Mouse (Mus musculus) limb, embryonic 14.5 days (tissue): ENCODE results near the gene Crtac1. TPM values are rescaled to one million over a fixed set of nuclear protein-coding genes. Genes with fewer than 3 reads are reported as not detected.

Experiments used
- ATAC-seq: fragments of 200-750 bp; cut with Nextera tagmentation; 2 replicates; pipeline ENCODE4 v1.8.0; 2017; ENCODE audit warnings: low read depth, moderate number of reproducible peaks, moderate TSS enrichment; ENCODE audit not compliant: low FRiP score
- DNase-seq: peaks from one replicate; pipeline ENCODE4 v3.0.0-alpha.2; 2015; ENCODE audit warnings: low spot score
- H3K27ac ChIP-seq: fragments of 300-500 bp; sonication (generic); replicated peaks from 2 replicates; pipeline ENCODE4 v1.5.1; 2014; ENCODE audit warnings: low read depth, mild to moderate bottlenecking, low read length, moderate library complexity, mixed read lengths
- H3K27me3 ChIP-seq: fragments of 300-500 bp; sonication (generic); 2 replicates; pipeline ENCODE4 v1.6.1; 2014; ENCODE audit warnings: low read length, mixed read lengths; ENCODE audit not compliant: control insufficient read depth, insufficient read depth
- H3K36me3 ChIP-seq: fragments of 300-500 bp; sonication (generic); 2 replicates; pipeline ENCODE4 v1.6.1; 2014; ENCODE audit warnings: mild to moderate bottlenecking, low read length, moderate library complexity, mixed read lengths; ENCODE audit not compliant: control insufficient read depth, insufficient read depth
- H3K4me1 ChIP-seq: fragments of 300-500 bp; sonication (generic); 2 replicates; pipeline ENCODE4 v1.6.1; 2014; ENCODE audit warnings: antibody characterized with exemption, low read length, mixed read lengths; ENCODE audit not compliant: control insufficient read depth, insufficient read depth
- H3K4me2 ChIP-seq: fragments of 300-500 bp; sonication (generic); replicated peaks from 2 replicates; pipeline ENCODE4 v1.6.1; 2014; ENCODE audit warnings: low read depth, mild to moderate bottlenecking, low read length, moderate library complexity; ENCODE audit not compliant: severe bottlenecking
- H3K4me3 ChIP-seq: fragments of 300-500 bp; sonication (generic); replicated peaks from 2 replicates; pipeline ENCODE4 v1.5.1; 2014; ENCODE audit warnings: low read length
- H3K9ac ChIP-seq: fragments of 300-500 bp; sonication (generic); 2 replicates; pipeline ENCODE4 v1.6.1; 2014; ENCODE audit warnings: mild to moderate bottlenecking, low read depth, low read length, moderate library complexity; ENCODE audit not compliant: severe bottlenecking
- H3K9me3 ChIP-seq: fragments of 300-500 bp; sonication (generic); 2 replicates; pipeline ENCODE4 v1.6.1; 2016; ENCODE audit warnings: low read length; ENCODE audit not compliant: control insufficient read depth
- POLR2A ChIP-seq: fragments of 200-500 bp; IDR thresholded peaks from 2 replicates; pipeline ENCODE4 v1.8.0; 2012; ENCODE audit warnings: inconsistent platforms, mild to moderate bottlenecking, moderate library complexity, borderline replicate concordance; ENCODE audit not compliant: insufficient read depth, insufficient read length; ENCODE audit errors: extremely low read depth
- WGBS: fragments of 180-500 bp; shearing (Covaris S2); extraction: QIAGEN DNeasy Blood & Tissue Kit; methylation state at CpG from one replicate; pipeline ENCODE4 v1.1.7; 2014; 5-methylcytosine and 5-hydroxymethylcytosine counted together
- polyA plus RNA-seq, 2 experiments: library from polyadenylated mRNA; depleted of rRNA in 1 of 2; stranded (reverse) in 1 of 2; unstranded in 1 of 2; fragments of >200 nt; fragmentation: Nextera tagmentation in 1 of 2; extraction: Ambion mirVana in 1 of 2; gene quantifications; 2 replicates each; pipeline versions ENCODE4 v1.2.1 to v1.2.3; 2012 to 2014

The Crtac1 gene
- polyA plus RNA-seq, 2 experiments = 3.1 to 3.4 TPM

DNA sequence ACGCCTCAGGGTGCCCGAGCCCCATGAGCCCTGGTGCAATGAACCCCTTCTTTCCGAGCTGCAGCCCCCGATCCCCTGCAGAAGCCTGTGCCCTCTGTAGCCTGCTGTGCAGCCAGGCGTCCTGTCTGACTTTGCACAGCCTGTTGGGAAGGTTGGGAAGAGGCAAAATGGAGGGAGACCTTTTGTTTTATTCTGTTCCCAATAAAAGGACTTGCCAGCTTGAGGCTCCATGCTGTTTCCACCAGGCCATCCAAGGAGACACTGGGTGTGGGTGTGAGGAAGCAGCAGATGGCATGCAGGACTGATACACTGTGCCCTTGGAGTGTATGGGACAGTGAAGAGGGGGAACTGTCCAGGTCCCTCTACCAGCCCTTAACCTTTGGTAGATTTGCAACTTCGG, 161.5 kb downstream of the Crtac1 start:
- WGBS = 68% methylated on average over 6 of the region's 6 CpGs
- DNase-seq (no peak), ATAC-seq (no peak)
- no peak overlapping the region for H3K4me2 ChIP-seq
- H3K4me1 ChIP-seq = peaks cover 3% of the 10 kb centered on the region; the same call in 1 of the 2 replicates
- no peaks in the 10 kb centered on the region for H3K27me3 ChIP-seq
- H3K9ac ChIP-seq = no peak overlapping the region
- H3K36me3 ChIP-seq = no peaks in the 10 kb centered on the region
- H3K27ac ChIP-seq = no peak overlapping the region
- H3K4me3 ChIP-seq = no peak overlapping the region
- no peaks in the 10 kb centered on the region for H3K9me3 ChIP-seq
- no peak for TF ChIP-seq POLR2A

GRCm38 (mm10) chr19:42268337-42268736, 163.2 kb downstream of the Crtac1 start:
- Histone ChIP-seq H3K9me3 (no peaks in the 10 kb centered on the region), H3K4me3 (no peak overlapping the region), H3K9ac (no peak overlapping the region), H3K4me2 (peak overlapping the region; percentile 40), H3K27ac (no peak overlapping the region), H3K27me3 (no peaks in the 10 kb centered on the region), H3K36me3 (no peaks in the 10 kb centered on the region), H3K4me1 (peaks cover 3% of the 10 kb centered on the region; the same call in 1 of the 2 replicates)
- WGBS = 2% methylated on average over 18 of the region's 19 CpGs
- no peak for TF ChIP-seq POLR2A
- ATAC-seq = no peak
- DNase-seq = no peak

GRCm38 (mm10) chr19:42263524-42263923, 168.1 kb downstream of the Crtac1 start:
- ATAC-seq (no peak), DNase-seq (no peak)
- H3K27me3 ChIP-seq = no peaks in the 10 kb centered on the region
- H3K4me1 ChIP-seq = peaks cover 3% of the 10 kb centered on the region; the same call in 1 of the 2 replicates
- no peak for TF ChIP-seq POLR2A
- no peaks in the 10 kb centered on the region for H3K9me3 ChIP-seq
- no peak overlapping the region for H3K4me3 ChIP-seq
- WGBS = 28% methylated on average over 3 of the region's 3 CpGs
- H3K27ac ChIP-seq = no peak overlapping the region
- H3K9ac ChIP-seq = no peak overlapping the region
- H3K4me2 ChIP-seq = no peak overlapping the region
- H3K36me3 ChIP-seq = no peaks in the 10 kb centered on the region

- DNase-seq = no peak
- Histone ChIP-seq H3K36me3 (no peaks in the 10 kb centered on the region), H3K9me3 (no peaks in the 10 kb centered on the region), H3K9ac (no peak overlapping the region), H3K27ac (no peak overlapping the region), H3K4me2 (no peak overlapping the region), H3K4me1 (0 out of 2 replicates have a peak, but pooled peaks cover 1% of the 10 kb centered on the region), H3K4me3 (no peak overlapping the region), H3K27me3 (peaks cover 3% of the 10 kb centered on the region)
- WGBS = 88% methylated on average over 8 of the region's 8 CpGs
- no peak for ATAC-seq
- TF ChIP-seq POLR2A = no peak
Observed at GRCm38 (mm10) chr19:42260486-42260885, 171.1 kb downstream of the Crtac1 start.

- 77% methylated on average over 5 of the region's 5 CpGs for WGBS
- peaks cover 16% of the 10 kb centered on the region for H3K27me3 ChIP-seq
- DNase-seq = no peak
- no peak overlapping the region for H3K4me2 ChIP-seq
- H3K9ac ChIP-seq = no peak overlapping the region
- no peaks in the 10 kb centered on the region for H3K36me3 ChIP-seq
- H3K4me1 ChIP-seq = 0 out of 2 replicates have a peak, but pooled peaks cover 3% of the 10 kb centered on the region
- no peak overlapping the region for H3K27ac ChIP-seq
- no peak for ATAC-seq
- H3K9me3 ChIP-seq = no peaks in the 10 kb centered on the region
- no peak overlapping the region for H3K4me3 ChIP-seq
- no peak for TF ChIP-seq POLR2A
Observed at GRCm38 (mm10) chr19:42258596-42258995, 173.0 kb downstream of the Crtac1 start.

GRCm38 (mm10) chr19:42258031-42258430, 173.6 kb downstream of the Crtac1 start:
- ATAC-seq (no peak), DNase-seq (no peak)
- TF ChIP-seq POLR2A = no peak
- H3K36me3 ChIP-seq = no peaks in the 10 kb centered on the region
- 92% methylated on average over 3 of the region's 3 CpGs for WGBS
- H3K4me3 ChIP-seq = no peak overlapping the region
- H3K27me3 ChIP-seq = peaks cover 16% of the 10 kb centered on the region
- H3K4me1 ChIP-seq = 0 out of 2 replicates have a peak, but pooled peaks cover 3% of the 10 kb centered on the region
- H3K9ac ChIP-seq = no peak overlapping the region
- H3K27ac ChIP-seq = no peak overlapping the region
- no peak overlapping the region for H3K4me2 ChIP-seq
- H3K9me3 ChIP-seq = no peaks in the 10 kb centered on the region
